Mouse (Mus musculus) ES-Bruce4 (cell line): ENCODE data around the gene Kcnn4. TPM values are rescaled to one million over a fixed set of nuclear protein-coding genes. Genes with fewer than 3 reads are reported as not detected.
A peak's percentile ranks its signal among the peaks of the same experiment; 100 is the strongest.
"Not testable (repeated sequence)": the region's sequence is repeated elsewhere in the genome, so short reads cannot be mapped to it uniquely, and the experiment has no call there.

Source experiments
- H3K27ac ChIP-seq: 2 replicates; pipeline ENCODE4 v1.5.1; 2012; ENCODE audit warnings: low read length, inconsistent platforms; ENCODE audit not compliant: insufficient read depth
- H3K27me3 ChIP-seq: 2 replicates; pipeline ENCODE4 v1.6.1; 2012; ENCODE audit warnings: mild to moderate bottlenecking, low read length, inconsistent platforms; ENCODE audit not compliant: control insufficient read depth, poor library complexity, insufficient read depth, severe bottlenecking
- H3K36me3 ChIP-seq: 2 replicates; pipeline ENCODE4 v1.6.1; 2012; ENCODE audit warnings: inconsistent platforms, mild to moderate bottlenecking, low read length, moderate library complexity; ENCODE audit not compliant: control insufficient read depth, poor library complexity, insufficient read depth, severe bottlenecking
- H3K4me1 ChIP-seq: one replicate; pipeline ENCODE4 v1.8.1; 2011; ENCODE audit warnings: low read length; ENCODE audit not compliant: control insufficient read depth, insufficient read depth
- H3K4me3 ChIP-seq: 2 replicates; pipeline ENCODE4 v1.5.1; 2011; ENCODE audit warnings: low read depth, mild to moderate bottlenecking, low read length
- H3K9ac ChIP-seq: 2 replicates; pipeline ENCODE4 v1.6.1; 2012; ENCODE audit warnings: low read depth, mild to moderate bottlenecking, inconsistent platforms; ENCODE audit not compliant: poor library complexity, severe bottlenecking
- H3K9me3 ChIP-seq: replicated peaks from 2 replicates; pipeline ENCODE4 v1.6.1; 2012; ENCODE audit warnings: mild to moderate bottlenecking, low read length, inconsistent platforms; ENCODE audit not compliant: control insufficient read depth, poor library complexity, insufficient read depth, severe bottlenecking
- CTCF ChIP-seq: IDR thresholded peaks from one replicate; pipeline ENCODE4 v1.8.1; 2011; ENCODE audit warnings: low read depth, low read length
- EP300 ChIP-seq: IDR thresholded peaks from 2 replicates; pipeline ENCODE4 v1.6.1; 2011; ENCODE audit warnings: low read depth, low read length; ENCODE audit not compliant: insufficient read depth
- POLR2A ChIP-seq: IDR thresholded peaks from one replicate; pipeline ENCODE4 v1.8.1; 2011; ENCODE audit warnings: low read length; ENCODE audit not compliant: insufficient read depth
- polyA plus RNA-seq: library from polyadenylated mRNA; stranded (reverse); fragments of >200 nt; gene quantifications from 2 replicates; pipeline ENCODE4 v1.2.4, GENCODE M21; 2011; ENCODE audit warnings: low read depth; ENCODE audit not compliant: missing spikeins, insufficient read depth, insufficient read length

Kcnn4 gene
- polyA plus RNA-seq, 1 experiment = 1.8 TPM

DNA sequence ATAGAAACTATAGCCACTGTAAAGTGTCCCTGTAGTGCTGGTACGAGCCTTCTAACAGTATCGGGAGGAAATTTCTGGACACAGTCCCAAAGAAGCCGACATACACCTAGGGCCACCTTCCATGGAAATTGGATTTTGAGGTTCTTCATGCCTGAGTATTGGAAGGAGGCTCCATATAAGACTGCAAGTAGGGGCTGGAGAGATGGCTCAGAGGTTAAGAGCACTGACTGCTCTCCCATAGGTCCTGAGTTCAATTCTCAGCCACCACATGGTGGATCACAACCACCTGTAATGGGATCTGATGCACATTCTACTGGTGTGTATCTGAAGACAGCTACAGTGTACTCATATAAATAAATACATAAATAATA, 30.0 kb downstream of the Kcnn4 start:
- no peak for TF ChIP-seq CTCF
- H3K4me1 ChIP-seq = no peaks in the 10 kb centered on the region
- H3K4me3 ChIP-seq = peak overlapping the region; percentile 90
- no peaks in the 10 kb centered on the region for H3K9me3 ChIP-seq
- H3K27ac ChIP-seq = peak overlapping the region; percentile 44; the same call in 1 of the 2 replicates
- peak overlapping the region; percentile 58 for H3K9ac ChIP-seq
- no peaks in the 10 kb centered on the region; the same call in 1 of the 2 replicates for H3K36me3 ChIP-seq
- H3K27me3 ChIP-seq = no peaks in the 10 kb centered on the region

DNA sequence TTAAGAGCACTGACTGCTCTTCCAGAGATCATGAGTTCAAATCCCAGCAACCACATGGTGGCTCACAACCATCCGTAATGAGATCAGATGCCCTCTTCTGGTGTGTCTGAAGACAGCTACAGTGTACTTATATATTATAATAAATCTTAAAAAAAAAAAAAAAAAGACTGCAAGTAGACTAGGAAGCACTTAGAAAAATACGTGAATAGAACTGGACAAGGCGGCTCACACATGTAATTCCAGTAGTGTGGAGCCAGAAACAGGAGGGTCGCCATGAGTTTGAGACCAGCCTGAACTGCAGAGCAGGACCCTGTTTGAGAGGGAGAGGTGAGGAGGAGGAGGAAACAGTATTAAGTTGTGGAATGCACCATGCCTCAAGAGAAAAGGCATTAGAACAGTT, 30.4 kb downstream of the Kcnn4 start:
- Histone ChIP-seq H3K9ac (peak overlapping the region; percentile 58; the same call in 1 of the 2 replicates), H3K4me3 (peak overlapping the region; percentile 38; the same call in 1 of the 2 replicates)
- H3K9me3 ChIP-seq, H3K27ac ChIP-seq, H3K36me3 ChIP-seq, H3K4me1 ChIP-seq, H3K27me3 ChIP-seq: not testable (repeated sequence)

DNA sequence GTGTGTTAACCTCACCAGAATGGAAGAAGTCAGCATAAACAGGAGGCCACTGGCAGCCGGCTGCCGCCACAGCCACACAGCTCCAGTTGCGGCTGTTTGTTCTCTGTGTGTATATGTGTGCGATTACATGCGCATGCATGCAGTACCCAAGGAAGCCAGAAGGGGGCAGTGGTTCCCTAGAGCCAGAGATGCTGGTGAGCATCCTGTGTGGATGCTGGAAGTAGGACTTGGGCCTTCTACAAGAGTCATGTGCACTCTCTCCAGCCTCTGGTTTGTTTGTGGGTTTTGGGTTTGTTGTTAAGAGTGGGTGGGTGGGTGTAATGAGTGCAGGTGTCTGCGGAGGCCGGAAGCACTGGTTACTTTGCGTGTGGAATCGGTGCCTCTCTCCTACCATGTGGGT, 32.8 kb downstream of the Kcnn4 start:
- Histone ChIP-seq H3K36me3 (peaks cover 6% of the 10 kb centered on the region), H3K27ac (no peak overlapping the region)
- no peak for TF ChIP-seq EP300
- peak; percentile 49 for TF ChIP-seq CTCF
- no peak for TF ChIP-seq POLR2A

DNA sequence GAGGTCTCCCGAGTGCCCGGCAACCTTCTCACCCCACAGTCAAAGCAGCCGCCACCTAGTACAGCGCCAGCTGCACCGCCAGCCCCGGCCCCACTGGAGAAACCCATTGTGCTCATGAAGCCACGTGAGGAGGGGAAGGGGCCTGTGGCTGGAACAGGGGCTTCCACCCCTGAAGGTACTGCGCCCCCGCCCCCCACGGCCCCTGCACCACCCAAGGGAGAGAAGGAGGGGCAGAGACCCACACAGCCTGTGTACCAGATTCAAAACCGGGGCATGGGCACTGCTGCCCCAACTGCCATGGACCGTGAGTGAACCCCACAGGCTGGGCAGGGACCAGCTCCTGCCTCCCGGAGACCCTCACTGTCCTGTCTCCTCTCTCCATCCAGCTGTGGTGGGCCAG, 35.6 kb downstream of the Kcnn4 start:
- no peak for TF ChIP-seq CTCF
- no peak for TF ChIP-seq EP300
- TF ChIP-seq POLR2A = no peak
- Histone ChIP-seq H3K27me3 (no peaks in the 10 kb centered on the region), H3K36me3 (peaks cover 6% of the 10 kb centered on the region), H3K4me3 (no peak overlapping the region), H3K27ac (no peak overlapping the region), H3K4me1 (no peaks in the 10 kb centered on the region), H3K9me3 (no peaks in the 10 kb centered on the region), H3K9ac (no peak overlapping the region)

More for the DNA sequence above, 32.8 kb downstream of the Kcnn4 start:
- Histone ChIP-seq H3K4me1 (no peaks in the 10 kb centered on the region), H3K27me3 (no peaks in the 10 kb centered on the region), H3K4me3 (no peak overlapping the region), H3K9me3 (no peaks in the 10 kb centered on the region), H3K9ac (no peak overlapping the region)

DNA sequence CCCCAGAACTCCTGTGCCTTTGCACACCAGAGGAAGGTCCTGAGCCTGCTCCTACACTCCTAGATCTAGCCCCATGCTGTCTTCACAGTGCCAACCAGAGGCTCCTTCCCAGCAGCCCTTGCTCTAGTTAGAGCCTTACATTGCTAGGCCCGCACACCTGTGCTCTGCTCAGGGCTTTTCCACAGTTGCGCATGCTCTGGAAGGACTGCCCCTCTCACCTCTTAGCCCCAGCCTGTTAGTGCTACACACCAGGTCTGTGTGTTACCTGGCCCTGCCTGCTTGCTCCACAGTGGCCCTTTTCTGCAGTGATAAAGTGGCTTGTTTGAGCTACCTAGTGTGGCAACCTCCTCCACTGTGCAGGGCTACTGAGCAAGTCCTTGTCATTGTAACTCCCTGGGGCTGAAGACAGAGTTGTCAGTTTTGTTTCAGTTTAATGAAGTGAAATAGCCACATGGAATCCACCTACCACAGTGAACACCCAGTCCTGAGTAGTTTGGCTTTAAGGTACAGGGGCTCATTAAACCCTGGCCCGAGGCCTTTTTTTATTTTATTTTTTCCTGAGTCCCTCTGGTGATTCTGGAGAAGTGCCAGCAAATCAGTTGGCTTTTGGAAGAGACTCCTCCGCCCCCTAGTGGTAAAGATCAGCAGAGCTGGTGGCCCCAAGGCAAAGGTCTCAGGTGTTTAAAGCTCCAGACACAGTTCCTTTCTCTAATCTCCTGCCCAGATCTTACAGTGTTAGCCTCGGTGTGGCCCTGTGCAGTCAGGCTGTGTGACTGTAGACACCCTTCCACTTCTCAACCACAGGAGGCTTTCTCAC, 36.7 kb downstream of the Kcnn4 start:
- no peaks in the 10 kb centered on the region for H3K4me1 ChIP-seq
- no peak overlapping the region for H3K9ac ChIP-seq
- H3K27me3 ChIP-seq = no peaks in the 10 kb centered on the region
- H3K36me3 ChIP-seq = peaks cover 6% of the 10 kb centered on the region
- no peaks in the 10 kb centered on the region for H3K9me3 ChIP-seq
- no peak overlapping the region for H3K27ac ChIP-seq
- no peak overlapping the region for H3K4me3 ChIP-seq
- TF ChIP-seq POLR2A (no peak), EP300 (no peak), CTCF (peak; percentile 68)

DNA sequence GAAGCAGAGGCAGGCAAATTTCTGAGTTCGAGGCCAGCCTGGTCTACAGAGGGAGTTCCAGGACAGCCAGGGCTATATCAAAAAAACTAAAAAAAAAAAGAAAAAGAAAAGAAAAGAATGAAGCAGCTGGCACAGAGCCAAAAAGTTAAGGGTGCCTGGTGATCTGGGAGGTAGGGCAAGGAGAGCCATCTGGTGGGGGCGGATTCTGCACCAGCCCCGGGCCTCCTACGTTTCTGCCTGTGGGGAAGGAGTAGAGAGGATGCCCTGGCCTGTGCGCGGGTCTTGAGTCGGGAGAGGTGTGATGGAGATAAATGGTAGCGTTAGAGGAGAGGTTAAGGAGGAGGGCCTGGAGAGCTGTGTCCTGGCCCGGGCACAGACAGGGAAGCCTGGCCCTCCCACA, 38.1 kb downstream of the Kcnn4 start:
- H3K27ac ChIP-seq = no peak overlapping the region
- no peaks in the 10 kb centered on the region for H3K9me3 ChIP-seq
- no peak overlapping the region for H3K9ac ChIP-seq
- H3K27me3 ChIP-seq = no peaks in the 10 kb centered on the region
- H3K4me1 ChIP-seq = no peaks in the 10 kb centered on the region
- peaks cover 6% of the 10 kb centered on the region for H3K36me3 ChIP-seq
- H3K4me3 ChIP-seq = no peak overlapping the region
- no peak for TF ChIP-seq POLR2A
- TF ChIP-seq EP300 = no peak
- TF ChIP-seq CTCF = no peak
